Mouse (Mus musculus) lung, postnatal 0 days (tissue): ENCODE measurements around the gene Nr3c2.

Experiments used
- CTCF ChIP-seq: IDR thresholded peaks from 2 replicates; pipeline ENCODE4 v1.5.1; 2016; ENCODE audit warnings: antibody characterized with exemption, mild to moderate bottlenecking
- EP300 ChIP-seq: IDR thresholded peaks from 2 replicates; pipeline ENCODE4 v1.6.1; 2016; ENCODE audit warnings: antibody characterized with exemption, mild to moderate bottlenecking, control low read depth

- TF ChIP-seq CTCF = no peak
- TF ChIP-seq EP300 = no peak
Measured at GRCm38 (mm10) chr8:77033706-77034464, 134.6 kb downstream of the Nr3c2 start.
